Mouse (Mus musculus): ENCODE measurements around the gene Olfr690.

- TF ChIP-seq CTCF (IDR thresholded peaks at IDR 0.05; ENCODE audit: control insufficient read depth, insufficient read depth, insufficient replicate concordance, low read depth, low read length): no peak
- no peak for TF ChIP-seq POLR2A (IDR thresholded peaks at IDR 0.05; ENCODE audit: control insufficient read depth, low read depth, low read length)
Measured at GRCm38 (mm10) chr7:105361713-105362112, 27.8 kb upstream of the Olfr690 start.
